Mouse (Mus musculus) liver, adult (tissue): Measurements from ENCODE around the gene Tcf12.

ENCODE experiments used
- GATA4 ChIP-seq: IDR thresholded peaks from 2 replicates; pipeline ENCODE4 v1.6.1; 2014; ENCODE audit warnings: mild to moderate bottlenecking, low read length; ENCODE audit not compliant: insufficient replicate concordance

Tcf12 gene

GRCm38 (mm10) chr9:72030274-72030673 lies 81.4 kb downstream of the Tcf12 start:
- TF ChIP-seq GATA4 = no peak

DNA sequence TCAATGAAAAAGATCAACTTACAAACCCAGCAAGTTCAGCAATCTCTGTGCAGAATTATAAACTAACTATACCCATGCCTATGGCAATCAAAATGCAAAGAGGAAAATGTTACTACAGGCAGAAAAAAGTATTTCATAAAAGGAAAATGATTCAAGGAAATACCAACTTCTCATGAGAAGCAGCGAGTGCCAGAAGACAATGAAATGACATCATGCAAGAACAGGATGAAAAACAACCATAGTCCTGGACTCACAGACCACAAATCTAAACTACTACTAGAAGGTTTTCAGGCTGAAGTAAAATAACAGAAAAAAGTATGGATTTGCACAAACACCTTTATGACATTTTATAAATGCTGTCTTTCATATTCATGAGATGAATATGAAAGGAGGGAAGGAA lies 82.1 kb downstream of the Tcf12 start:
- TF ChIP-seq GATA4 = no peak

DNA sequence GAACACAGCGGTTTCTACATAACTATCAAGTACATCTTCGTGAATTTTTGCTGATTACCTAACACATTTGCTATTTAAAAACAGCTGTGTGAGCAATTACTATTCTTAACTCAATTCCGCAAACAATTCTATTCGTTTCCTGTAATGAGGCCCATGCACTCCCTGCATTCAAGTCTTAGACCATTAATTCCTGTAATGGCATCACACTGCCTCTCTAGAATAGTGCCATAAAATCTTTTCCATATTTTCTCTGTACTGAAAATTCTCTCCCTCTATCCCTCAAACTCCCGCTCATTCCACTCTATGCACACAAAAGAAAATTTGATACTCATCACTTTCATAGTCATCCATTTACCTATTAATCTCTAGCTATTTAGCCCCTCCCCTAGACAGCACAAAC lies 88.4 kb downstream of the Tcf12 start:
- no peak for TF ChIP-seq GATA4

GRCm38 (mm10) chr9:72021512-72021911 lies 90.2 kb downstream of the Tcf12 start:
- TF ChIP-seq GATA4 = no peak

- no peak for TF ChIP-seq GATA4
Observed at GRCm38 (mm10) chr9:72016021-72016420, 95.7 kb downstream of the Tcf12 start.

DNA sequence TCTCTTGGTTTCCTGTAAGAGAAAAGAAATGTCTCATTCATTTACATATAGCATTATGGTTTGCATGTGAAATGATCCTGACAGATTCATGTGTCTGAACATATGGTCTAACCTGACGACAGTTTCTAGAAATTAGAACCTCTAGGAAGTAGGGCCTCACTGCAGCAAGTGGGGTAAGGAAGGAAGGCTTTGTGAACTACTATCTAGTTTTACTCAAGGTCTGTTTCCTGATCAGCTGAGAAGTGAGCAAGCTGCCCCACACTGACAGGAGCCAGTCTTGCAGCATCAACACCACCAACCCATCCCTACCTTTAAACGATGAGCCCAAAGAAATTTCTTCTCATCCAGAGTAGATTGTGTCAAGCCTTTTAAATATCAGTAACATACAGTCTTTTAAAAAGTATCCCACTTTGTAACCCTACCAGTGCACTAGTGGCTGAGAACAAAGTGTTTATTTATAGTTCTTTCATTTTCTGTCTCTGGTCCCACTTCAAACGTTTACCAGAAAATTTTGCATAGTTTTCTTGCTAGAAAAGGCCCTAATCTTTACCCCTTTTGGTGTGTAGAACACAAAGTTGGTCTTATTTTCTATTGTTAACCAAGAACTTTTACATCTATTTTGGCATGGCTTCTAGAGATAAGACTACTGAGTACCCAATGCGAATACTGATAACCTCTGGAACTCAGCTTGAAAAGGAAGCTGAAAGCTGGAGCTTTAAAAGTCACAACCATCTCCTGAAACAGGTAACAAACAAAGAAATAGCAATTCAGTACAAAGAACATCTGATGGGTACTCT lies 96.9 kb downstream of the Tcf12 start:
- TF ChIP-seq GATA4 = no peak

DNA sequence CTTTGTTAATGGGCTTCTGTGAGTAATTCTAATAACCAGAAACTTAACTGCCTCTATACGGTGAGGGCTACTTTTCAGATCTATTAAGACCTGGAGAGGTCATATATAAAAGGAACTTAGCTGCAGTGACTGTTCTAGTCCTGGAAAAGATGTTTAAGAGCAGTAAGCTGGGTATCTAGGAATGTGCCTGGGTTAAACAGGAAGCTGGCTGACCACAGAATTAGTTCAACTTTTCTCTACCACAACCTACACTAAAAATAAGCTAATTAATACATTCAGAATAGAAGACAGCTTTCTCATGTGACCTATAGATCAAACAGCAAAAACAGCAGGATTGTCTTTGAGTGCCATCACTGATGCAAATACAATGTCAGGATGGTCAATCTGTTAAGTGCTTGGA lies 98.1 kb downstream of the Tcf12 start:
- no peak for TF ChIP-seq GATA4

DNA sequence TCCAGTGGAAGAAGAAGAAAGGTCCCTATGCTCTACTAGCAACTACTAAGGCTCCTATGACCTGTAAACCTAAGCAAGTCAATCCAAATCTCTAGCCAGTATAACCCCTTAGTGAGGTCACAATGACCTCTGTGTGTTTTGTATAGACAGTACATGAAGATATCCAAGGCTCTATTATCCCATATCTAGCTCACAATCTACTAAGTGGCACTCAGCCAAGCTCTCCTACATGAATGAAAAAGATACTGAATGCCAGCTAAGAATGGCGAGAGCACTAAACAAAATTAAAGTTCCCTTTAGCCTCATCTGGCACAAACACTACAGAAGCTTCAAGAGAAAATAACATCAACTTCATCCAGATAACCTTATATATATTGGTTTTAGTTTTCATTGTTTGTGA lies 103.0 kb downstream of the Tcf12 start:
- no peak for TF ChIP-seq GATA4

DNA sequence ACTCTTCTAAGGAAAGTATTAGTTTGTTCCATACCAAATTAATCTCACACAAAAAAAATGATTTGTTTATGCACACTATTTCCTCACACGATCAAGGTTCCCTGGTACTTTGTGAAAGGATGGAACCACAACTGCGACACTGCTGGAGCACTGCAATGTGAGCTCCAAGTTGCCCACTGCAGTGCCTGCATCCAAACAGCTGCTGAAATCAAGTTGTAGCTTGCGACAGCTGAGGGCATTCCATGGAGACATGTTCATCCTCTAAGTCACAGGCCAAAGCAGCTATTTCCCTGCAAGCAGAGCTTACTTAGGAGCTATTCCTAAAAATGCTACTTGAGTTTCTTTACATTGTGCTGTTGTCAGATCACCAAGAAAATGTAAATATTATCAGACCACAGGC lies 120.5 kb downstream of the Tcf12 start:
- TF ChIP-seq GATA4 = no peak

DNA sequence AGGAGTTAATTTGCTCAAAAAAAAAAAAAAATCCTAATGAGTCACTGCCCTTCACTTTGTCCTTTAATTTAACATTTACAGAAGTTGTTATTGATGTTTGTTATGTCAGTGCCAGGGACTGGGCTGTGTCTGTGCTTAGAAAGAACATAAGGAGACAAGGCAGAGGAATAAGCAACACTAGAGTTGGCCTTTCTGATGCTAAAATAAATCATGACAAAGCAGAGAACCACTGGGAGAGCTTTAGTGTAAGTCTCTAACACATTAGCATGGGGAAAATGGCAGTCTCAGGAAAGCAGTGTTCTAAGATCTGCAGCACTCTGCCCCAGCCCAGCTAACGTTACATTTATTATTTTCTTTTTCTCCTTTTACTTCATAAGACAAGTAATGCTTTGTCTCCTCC lies 121.3 kb downstream of the Tcf12 start:
- no peak for TF ChIP-seq GATA4

DNA sequence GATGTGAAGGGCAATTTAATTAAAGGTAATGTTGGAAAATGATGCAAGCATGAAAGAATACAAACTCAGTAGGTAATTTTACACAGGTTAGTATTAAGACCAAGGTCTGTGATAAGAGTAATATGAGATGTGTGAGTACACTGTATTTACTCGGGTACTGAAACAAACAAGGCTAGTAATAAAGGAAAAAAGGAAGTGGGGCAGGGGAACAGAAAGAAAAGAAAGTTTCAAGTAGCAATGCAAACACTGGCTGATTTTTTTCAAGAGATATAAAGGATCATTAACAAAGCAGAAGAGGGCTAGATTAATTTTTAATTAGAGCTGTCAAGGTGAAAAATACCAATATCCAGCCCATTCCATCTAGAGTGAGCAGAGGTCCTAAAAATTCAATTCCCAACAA lies 122.0 kb downstream of the Tcf12 start:
- TF ChIP-seq GATA4 = no peak

DNA sequence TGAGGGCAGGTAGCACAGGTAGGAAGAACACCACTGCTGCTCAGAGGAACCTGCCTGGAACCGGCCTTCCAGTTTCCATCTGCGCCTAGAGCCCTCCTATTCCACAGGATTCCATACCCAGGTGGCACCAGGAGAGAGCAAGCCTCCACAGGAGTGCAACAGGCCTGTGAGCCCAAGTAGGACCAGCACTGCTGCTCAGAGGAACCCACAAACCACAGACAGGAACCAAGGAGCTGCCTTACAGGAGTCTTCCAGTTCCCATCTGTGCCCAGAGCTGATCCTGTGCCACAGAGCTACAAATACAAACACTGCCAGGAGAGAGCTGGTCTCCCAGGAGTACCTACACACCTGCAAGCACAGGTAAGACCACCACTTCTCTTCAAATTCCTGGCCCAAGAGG lies 125.0 kb downstream of the Tcf12 start:
- no peak for TF ChIP-seq GATA4

GRCm38 (mm10) chr9:71982826-71983225 lies 128.8 kb downstream of the Tcf12 start:
- TF ChIP-seq GATA4 = no peak

DNA sequence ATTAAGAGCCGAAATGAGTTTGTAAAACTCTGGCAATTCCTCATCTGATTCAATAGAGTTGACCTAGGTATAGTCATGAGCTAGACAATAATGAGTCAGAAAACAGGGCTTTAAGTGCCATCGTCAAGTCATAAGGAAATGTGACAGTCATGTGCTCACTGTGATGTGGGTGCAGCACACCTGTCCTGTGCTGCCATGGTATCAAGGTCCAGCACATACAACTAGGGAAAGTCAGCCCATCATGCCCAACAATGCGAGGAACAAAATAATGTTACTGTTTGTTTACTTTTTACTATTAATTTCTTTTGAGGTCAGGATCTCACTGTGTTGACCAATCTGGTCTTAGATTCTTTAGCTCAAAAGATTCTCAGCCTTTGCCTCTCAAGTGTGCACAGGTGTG lies 130.6 kb downstream of the Tcf12 start:
- no peak for TF ChIP-seq GATA4

- no peak for TF ChIP-seq GATA4
Observed at GRCm38 (mm10) chr9:71980579-71980978, 131.1 kb downstream of the Tcf12 start.

- TF ChIP-seq GATA4 = no peak
Observed at GRCm38 (mm10) chr9:71978886-71979285, 132.8 kb downstream of the Tcf12 start.

DNA sequence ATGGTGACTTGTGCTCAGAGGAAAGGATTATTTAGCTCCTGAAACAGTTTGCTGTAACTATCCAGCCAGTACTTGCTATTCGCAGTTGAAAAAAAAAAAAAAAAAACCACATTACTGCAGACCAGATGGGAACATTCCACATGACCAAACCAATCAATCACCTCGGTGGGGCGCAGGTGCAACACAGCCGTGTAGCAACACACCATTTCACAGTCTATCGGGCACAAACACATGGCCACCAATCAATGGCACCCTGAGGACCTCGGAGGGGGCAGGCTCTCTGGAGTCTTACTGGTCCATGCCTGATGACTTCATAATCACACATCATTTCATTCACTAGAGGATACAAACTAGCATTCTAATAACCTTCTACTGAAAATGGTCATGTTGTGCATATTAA lies 135.6 kb downstream of the Tcf12 start:
- no peak for TF ChIP-seq GATA4

- no peak for TF ChIP-seq GATA4
Observed at GRCm38 (mm10) chr9:71975141-71975540, 136.5 kb downstream of the Tcf12 start.

DNA sequence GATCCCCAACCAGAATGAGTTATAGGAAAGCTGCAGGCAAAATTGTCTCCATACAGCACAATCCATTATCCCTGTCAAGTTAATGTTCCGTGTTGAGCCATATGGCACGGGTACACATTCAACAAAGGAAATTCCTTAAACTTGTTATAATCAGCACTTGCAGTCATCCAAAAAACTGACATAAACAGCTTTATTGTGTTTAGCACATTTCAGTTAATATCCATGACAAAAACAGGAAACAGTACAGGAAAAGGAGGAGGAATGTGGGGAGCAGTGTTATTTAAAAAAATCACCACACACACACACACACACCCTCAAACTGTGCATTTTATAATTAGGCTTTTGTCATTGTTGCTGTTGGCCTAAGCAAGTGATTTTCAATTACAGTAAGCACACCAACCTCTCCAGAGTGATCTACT lies 137.1 kb downstream of the Tcf12 start:
- 0 out of 2 replicates have a peak, but pooled peaks have one; percentile 33 for TF ChIP-seq GATA4
